Mouse (Mus musculus): ENCODE data around the gene Echdc3.

DNA sequence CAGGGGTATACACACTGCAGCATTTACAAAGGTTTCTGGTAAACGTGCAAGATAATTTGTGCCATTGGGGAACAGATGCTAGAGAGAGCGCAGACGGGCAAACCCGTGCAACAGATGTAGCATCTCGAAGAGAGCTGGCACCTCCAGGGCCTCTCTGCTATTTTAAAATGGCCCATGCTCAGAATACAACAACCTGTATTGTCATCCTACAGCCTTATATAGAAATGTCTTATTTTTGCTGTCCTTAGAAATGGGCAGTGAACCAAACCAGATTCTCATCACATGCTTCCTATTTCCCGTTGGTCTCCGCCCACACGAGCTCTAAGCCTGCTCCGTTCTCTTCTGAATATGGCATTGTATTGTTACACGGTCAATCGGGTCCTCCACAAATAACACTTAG is 3.7 kb downstream of the Echdc3 start:
- TF ChIP-seq CTCF (IDR thresholded peaks at IDR 0.05; ENCODE audit: low read depth) (no peak), EP300 (IDR thresholded peaks at IDR 0.05; ENCODE audit: low read depth) (no peak)

Data from liver, embryonic 14.5 days (tissue).